Mouse (Mus musculus): Measurements from ENCODE around the gene Gng10. TPM values are rescaled to one million over a fixed set of nuclear protein-coding genes. Genes with fewer than 3 reads are reported as not detected.

Gene Gng10
- polyA plus RNA-seq, 1 experiment: 7.1 TPM

DNA sequence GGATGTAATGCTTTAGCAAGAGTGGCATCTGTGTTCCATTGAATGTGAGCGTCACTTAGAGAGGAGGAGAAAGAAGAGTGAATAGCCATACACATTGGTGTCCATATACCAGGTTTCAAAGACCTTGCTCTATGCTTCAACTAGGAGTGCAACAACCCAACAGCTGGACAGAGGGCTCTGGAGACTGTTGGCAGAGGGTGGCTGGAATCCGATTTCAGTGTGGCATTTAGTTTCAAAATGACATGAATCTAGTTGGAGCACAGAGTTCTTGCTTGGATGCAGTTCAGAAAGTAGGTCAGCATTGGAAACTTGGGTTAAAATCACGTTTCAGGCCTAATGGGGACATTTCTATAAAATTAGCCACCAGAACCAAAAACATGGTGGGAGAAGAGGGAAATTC, 19.7 kb upstream of the Gng10 start:
- no peak overlapping the region for H3K27ac ChIP-seq (ENCODE audit: insufficient read depth, low read depth, low read length)
- H3K4me1 ChIP-seq (ENCODE audit: control insufficient read depth, insufficient read depth, insufficient read length, low read length): peaks cover 1% of the 10 kb centered on the region; the same call in 1 of the 2 replicates
- H3K27me3 ChIP-seq (ENCODE audit: control insufficient read depth, insufficient read depth, low read length): no peaks in the 10 kb centered on the region
- H3K4me3 ChIP-seq (ENCODE audit: low read depth, low read length): no peak overlapping the region
- WGBS: 86% methylated on average over 3 of the region's 3 CpGs
- no peak for TF ChIP-seq CTCF (IDR thresholded peaks at IDR 0.05; ENCODE audit: extremely low read depth, insufficient read length, insufficient replicate concordance, low read depth, low read length)
- no peak for TF ChIP-seq POLR2A (IDR thresholded peaks at IDR 0.05; ENCODE audit: low read depth, low read length)
- peaks cover 22% of the 10 kb centered on the region for H3K36me3 ChIP-seq (ENCODE audit: control insufficient read depth, insufficient read depth, low read length)

DNA sequence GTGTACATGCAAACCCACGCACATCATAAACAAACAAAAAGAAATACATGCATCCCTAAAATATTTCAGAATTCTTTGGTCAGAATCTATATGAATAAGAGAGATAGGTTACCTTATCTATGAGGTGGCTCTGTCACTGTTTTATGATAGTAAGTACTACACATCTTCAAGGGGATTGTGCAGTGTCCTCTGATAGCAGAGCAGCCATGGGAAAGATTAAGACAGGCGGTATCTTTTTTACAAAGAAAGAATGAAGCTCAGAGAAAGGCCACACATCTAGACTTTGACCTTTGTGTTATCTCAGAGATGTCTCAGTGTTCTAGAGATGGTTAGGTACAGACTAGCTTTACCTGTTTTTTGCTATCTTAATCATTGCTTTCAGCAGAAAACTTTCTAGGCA, 18.0 kb upstream of the Gng10 start:
- 56% methylated on average over 2 of the region's 2 CpGs for WGBS
- no peaks in the 10 kb centered on the region for H3K4me1 ChIP-seq (ENCODE audit: control insufficient read depth, insufficient read depth, insufficient read length, low read length)
- H3K27me3 ChIP-seq (ENCODE audit: control insufficient read depth, insufficient read depth, low read length): no peaks in the 10 kb centered on the region
- no peak for TF ChIP-seq POLR2A (IDR thresholded peaks at IDR 0.05; ENCODE audit: low read depth, low read length)
- TF ChIP-seq CTCF (IDR thresholded peaks at IDR 0.05; ENCODE audit: extremely low read depth, insufficient read length, insufficient replicate concordance, low read depth, low read length): no peak
- no peak overlapping the region for H3K4me3 ChIP-seq (ENCODE audit: low read depth, low read length)
- H3K27ac ChIP-seq (ENCODE audit: insufficient read depth, low read depth, low read length): no peak overlapping the region
- H3K36me3 ChIP-seq (ENCODE audit: control insufficient read depth, insufficient read depth, low read length): peaks cover 28% of the 10 kb centered on the region

DNA sequence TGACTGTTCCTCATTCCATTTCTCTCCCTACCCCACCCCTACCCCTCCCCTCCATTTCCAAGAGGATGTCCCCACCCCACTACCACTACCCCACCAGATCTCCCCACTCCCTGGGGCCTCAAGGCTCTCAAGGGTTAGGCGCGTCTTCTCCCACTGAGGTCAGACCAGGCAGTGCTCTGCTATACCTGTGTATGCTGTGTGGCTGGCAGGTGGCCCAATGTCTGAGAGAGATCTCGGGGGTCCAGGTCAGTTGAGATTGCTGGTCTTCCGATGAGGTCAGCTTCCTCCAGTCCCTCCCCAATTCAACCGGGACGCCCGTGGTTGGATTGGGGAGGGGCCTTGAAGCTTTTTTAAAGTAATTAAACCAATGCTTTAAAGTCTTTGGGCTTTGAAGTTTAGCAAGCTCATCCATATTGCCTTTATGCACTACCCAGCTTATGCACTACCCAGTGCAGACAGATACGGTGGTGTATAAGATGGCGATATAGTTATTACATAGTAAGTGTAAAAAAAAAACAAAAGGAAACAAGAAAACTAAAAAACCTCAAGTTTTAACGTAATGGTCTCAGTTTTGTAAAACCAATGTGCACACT, 467 bp upstream of the Gng10 start:
- Histone ChIP-seq H3K27ac (ENCODE audit: insufficient read depth, low read depth, low read length) (no peak overlapping the region), H3K27me3 (ENCODE audit: control insufficient read depth, insufficient read depth, low read length) (no peaks in the 10 kb centered on the region), H3K36me3 (ENCODE audit: control insufficient read depth, insufficient read depth, low read length) (no peaks in the 10 kb centered on the region), H3K4me1 (ENCODE audit: control insufficient read depth, insufficient read depth, insufficient read length, low read length) (peaks cover 2% of the 10 kb centered on the region; the same call in 1 of the 2 replicates), H3K4me3 (ENCODE audit: low read depth, low read length) (no peak overlapping the region)
- WGBS: 77% methylated on average over 10 of the region's 10 CpGs
- TF ChIP-seq POLR2A (IDR thresholded peaks at IDR 0.05; ENCODE audit: low read depth, low read length) (no peak), CTCF (IDR thresholded peaks at IDR 0.05; ENCODE audit: extremely low read depth, insufficient read length, insufficient replicate concordance, low read depth, low read length) (no peak)

DNA sequence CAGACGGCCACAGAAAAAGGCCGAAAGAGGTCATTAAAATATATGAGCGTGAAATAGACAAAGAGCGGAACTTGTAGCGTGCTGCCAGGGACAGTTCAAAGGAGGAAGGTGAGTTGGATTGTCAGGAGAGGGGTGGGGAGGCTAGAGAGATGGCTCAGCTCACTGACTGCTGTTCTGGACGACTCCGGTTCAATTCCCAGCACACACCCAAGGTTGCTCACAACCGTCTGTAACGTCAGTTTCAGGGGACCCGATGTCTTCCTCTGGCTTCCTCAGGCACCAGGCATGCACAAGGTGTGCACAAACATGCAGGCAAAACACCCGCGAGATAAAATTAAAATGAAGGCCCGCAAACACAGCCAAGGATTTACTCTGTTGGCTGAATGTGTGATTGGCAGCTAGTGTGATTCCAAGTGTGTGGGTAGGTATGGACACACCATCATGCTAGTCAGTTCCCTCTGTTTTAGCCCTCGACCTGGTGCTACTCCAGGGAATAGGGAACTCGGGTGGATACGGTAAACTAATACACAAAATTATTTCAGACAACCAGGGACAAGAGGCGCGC, 980 bp downstream of the Gng10 start:
- TF ChIP-seq CTCF (IDR thresholded peaks at IDR 0.05; ENCODE audit: extremely low read depth, insufficient read length, insufficient replicate concordance, low read depth, low read length) (no peak), POLR2A (IDR thresholded peaks at IDR 0.05; ENCODE audit: low read depth, low read length) (no peak)
- H3K4me1 ChIP-seq (ENCODE audit: control insufficient read depth, insufficient read depth, insufficient read length, low read length): peaks cover 2% of the 10 kb centered on the region; the same call in 1 of the 2 replicates
- H3K27me3 ChIP-seq (ENCODE audit: control insufficient read depth, insufficient read depth, low read length): no peaks in the 10 kb centered on the region
- peaks cover 3% of the 10 kb centered on the region for H3K36me3 ChIP-seq (ENCODE audit: control insufficient read depth, insufficient read depth, low read length)
- no peak overlapping the region for H3K27ac ChIP-seq (ENCODE audit: insufficient read depth, low read depth, low read length)
- 70% methylated on average over 18 of the region's 18 CpGs for WGBS
- peak overlapping the region; percentile 72 for H3K4me3 ChIP-seq (ENCODE audit: low read depth, low read length)

DNA sequence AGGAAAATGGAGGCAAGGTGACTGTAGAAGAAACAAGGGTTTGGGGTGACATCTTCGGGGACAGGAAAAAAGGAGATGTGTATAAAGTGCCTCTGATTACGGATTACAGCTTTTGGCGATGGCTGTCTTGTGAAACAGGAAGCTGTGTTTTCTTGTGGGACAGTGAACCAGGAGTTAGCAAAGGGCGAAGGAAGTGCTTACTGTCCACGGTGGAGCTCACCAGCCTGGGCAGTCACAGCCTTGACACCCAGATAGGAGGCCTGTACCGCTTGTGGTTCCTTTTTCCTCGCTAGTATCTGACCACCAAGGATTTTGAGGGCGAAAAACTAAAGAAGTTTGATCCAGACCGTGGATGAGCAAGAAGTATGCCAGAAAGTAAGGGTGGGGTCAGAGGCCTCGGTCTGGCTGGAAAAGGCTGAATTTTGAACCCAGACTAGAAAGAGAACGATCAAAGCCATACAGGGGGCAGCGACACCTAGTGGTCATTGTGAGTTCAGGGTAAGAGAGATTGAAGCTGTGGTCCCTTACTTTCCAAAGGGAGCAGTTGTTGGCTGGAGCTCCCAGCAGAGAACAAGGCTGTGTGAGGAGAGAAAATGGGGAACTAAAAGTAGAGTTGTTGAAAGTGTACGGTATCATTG, 1.7 kb downstream of the Gng10 start:
- Histone ChIP-seq H3K4me3 (ENCODE audit: low read depth, low read length) (no peak overlapping the region), H3K27me3 (ENCODE audit: control insufficient read depth, insufficient read depth, low read length) (no peaks in the 10 kb centered on the region), H3K36me3 (ENCODE audit: control insufficient read depth, insufficient read depth, low read length) (peaks cover 5% of the 10 kb centered on the region), H3K4me1 (ENCODE audit: control insufficient read depth, insufficient read depth, insufficient read length, low read length) (peaks cover 2% of the 10 kb centered on the region; the same call in 1 of the 2 replicates), H3K27ac (ENCODE audit: insufficient read depth, low read depth, low read length) (no peak overlapping the region)
- TF ChIP-seq POLR2A (IDR thresholded peaks at IDR 0.05; ENCODE audit: low read depth, low read length) (no peak), CTCF (IDR thresholded peaks at IDR 0.05; ENCODE audit: extremely low read depth, insufficient read length, insufficient replicate concordance, low read depth, low read length) (peak; percentile 85; the same call in 1 of the 2 replicates)
- WGBS: 50% methylated on average over 13 of the region's 13 CpGs

DNA sequence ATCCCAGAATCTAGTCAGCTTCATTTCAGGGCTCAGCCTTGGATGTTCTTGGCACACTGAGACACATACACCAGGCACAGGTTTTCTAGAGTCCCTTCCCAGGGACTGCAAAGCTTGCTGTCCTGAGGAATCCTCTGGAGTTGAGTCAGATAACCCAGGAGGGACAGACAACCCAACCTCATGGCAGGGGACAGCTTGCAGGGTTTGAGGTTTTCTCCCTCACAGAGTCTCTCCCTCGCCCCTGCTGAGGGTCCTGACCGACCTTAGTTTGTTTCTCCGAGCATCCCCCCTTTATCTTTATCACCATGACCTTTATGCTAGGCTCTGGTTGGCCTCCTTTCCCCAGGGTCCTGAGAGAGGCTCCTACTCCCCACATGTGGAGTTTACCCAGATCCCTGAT, 2.6 kb downstream of the Gng10 start:
- WGBS: 90% methylated on average over 3 of the region's 3 CpGs

More for the DNA sequence above, 2.6 kb downstream of the Gng10 start:
- no peak for TF ChIP-seq POLR2A (IDR thresholded peaks at IDR 0.05; ENCODE audit: low read depth, low read length)
- no peaks in the 10 kb centered on the region for H3K27me3 ChIP-seq (ENCODE audit: control insufficient read depth, insufficient read depth, low read length)
- peaks cover 5% of the 10 kb centered on the region for H3K36me3 ChIP-seq (ENCODE audit: control insufficient read depth, insufficient read depth, low read length)
- no peak overlapping the region for H3K27ac ChIP-seq (ENCODE audit: insufficient read depth, low read depth, low read length)
- no peak overlapping the region for H3K4me3 ChIP-seq (ENCODE audit: low read depth, low read length)
- peaks cover 2% of the 10 kb centered on the region; the same call in 1 of the 2 replicates for H3K4me1 ChIP-seq (ENCODE audit: control insufficient read depth, insufficient read depth, insufficient read length, low read length)

Measured in small intestine, adult 2 months (tissue).